ENCODE assay signal across 14 mouse cellular contexts in the genomic region with DNA sequence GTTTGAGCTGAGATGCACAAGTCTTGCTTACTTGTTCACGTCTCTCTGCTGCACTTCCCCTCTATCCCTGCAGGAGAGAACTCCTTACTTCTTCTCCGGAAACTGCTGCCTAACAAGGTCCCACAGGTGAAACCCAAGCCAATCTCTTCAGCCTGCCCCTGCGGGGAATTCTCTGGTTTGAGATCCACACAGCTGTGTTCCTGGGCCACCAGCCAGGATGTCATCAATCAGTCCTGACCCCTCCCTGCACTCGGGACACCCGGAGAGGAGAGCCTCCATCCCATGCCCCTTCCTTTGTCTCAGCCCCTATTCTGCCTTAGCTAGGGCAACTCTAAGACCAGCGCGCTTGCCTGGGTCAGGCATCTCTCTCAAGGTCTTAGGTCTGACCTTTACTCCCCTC. TPM values are rescaled to one million over a fixed set of nuclear protein-coding genes. Genes with fewer than 3 reads are reported as not detected.
DNase-seq lines count a peak whose midpoint lies in the region; ATAC-seq and TF ChIP-seq lines count a peak whose summit lies in the region.
"Had no signal": no experiment of that assay in that cellular context is flagged by ENCODE, and none has a peak within 500 bp of the region (broad histone marks: within the 10 kb centered on the region; RNA-seq: fewer than 3 reads in every experiment).

No protein-coding gene starts in this region.

- H3K9me3 ChIP-seq in kidney, embryonic 15.5 days (replicated peaks), result no peaks in the 10 kb centered on the region
- H3K9me3 ChIP-seq in limb, embryonic 14.5 days (ENCODE audit: control insufficient read depth, low read length), result no peaks in the 10 kb centered on the region
- H3K9me3 ChIP-seq: forebrain, embryonic 12.5 days had no signal

- no peaks in the 10 kb centered on the region for H3K36me3 ChIP-seq in kidney, embryonic 15.5 days
- H3K36me3 ChIP-seq in limb, embryonic 14.5 days (ENCODE audit: control insufficient read depth, insufficient read depth, low read length), result no peaks in the 10 kb centered on the region
- H3K36me3 ChIP-seq: forebrain, embryonic 12.5 days had no signal

- H3K4me1 ChIP-seq in kidney, embryonic 15.5 days, result peaks cover 12% of the 10 kb centered on the region
- H3K4me1 ChIP-seq in limb, embryonic 14.5 days (ENCODE audit: control insufficient read depth, insufficient read depth, low read length), result no peaks in the 10 kb centered on the region
- H3K4me1 ChIP-seq: forebrain, embryonic 12.5 days had no signal

- H3K4me3 ChIP-seq in kidney, embryonic 15.5 days (replicated peaks), result no peak overlapping the region
- no peak overlapping the region for H3K4me3 ChIP-seq in limb, embryonic 14.5 days (replicated peaks; ENCODE audit: low read length)
- H3K4me3 ChIP-seq: forebrain, embryonic 12.5 days had no signal

- H3K27ac ChIP-seq in kidney, embryonic 15.5 days, result no peak overlapping the region
- no peak overlapping the region for H3K27ac ChIP-seq in limb, embryonic 14.5 days (replicated peaks; ENCODE audit: low read depth, low read length)
- H3K27ac ChIP-seq: forebrain, embryonic 12.5 days had no signal

- no peak for TF ChIP-seq POLR2A in limb, embryonic 14.5 days (IDR thresholded peaks at IDR 0.05; ENCODE audit: borderline replicate concordance, extremely low read depth, insufficient read depth, insufficient read length)

- no peak for DNase-seq in kidney, adult 11 months
- DNase-seq in NIH3T3 (ENCODE audit: low read depth), result peak; percentile 15
- peak; percentile 46 for DNase-seq in embryo, embryonic 10 days (ENCODE audit: low spot score)
- peak; percentile 33 for DNase-seq in limb, embryonic 14.5 days (ENCODE audit: low spot score)
- no peak for DNase-seq in heart, adult 18-20 months
- DNase-seq in frontal cortex, postnatal 36 days (ENCODE audit: low spot score in 2 of 2), result no peak
- DNase-seq: cerebellum, adult 11 months; liver; lung, postnatal 4 days; retina, postnatal 1 day; thymus, postnatal 25 days had no signal

- peak overlapping the region; percentile 23; the same call in 1 of the 2 replicates for H3K4me2 ChIP-seq in kidney, embryonic 15.5 days
- H3K4me2 ChIP-seq in limb, embryonic 14.5 days (replicated peaks; ENCODE audit: low read depth, low read length, severe bottlenecking), result no peak overlapping the region
- H3K4me2 ChIP-seq: forebrain, embryonic 12.5 days had no signal

- no peaks in the 10 kb centered on the region; the same call in 1 of the 2 replicates for H3K27me3 ChIP-seq in kidney, embryonic 15.5 days
- no peaks in the 10 kb centered on the region for H3K27me3 ChIP-seq in limb, embryonic 14.5 days (ENCODE audit: control insufficient read depth, insufficient read depth, low read length)

- ATAC-seq in kidney, embryonic 15.5 days (replicated peaks; ENCODE audit: low FRiP score), result 0 out of 2 replicates have a peak, but pooled peaks have one; percentile 13
- ATAC-seq in limb, embryonic 14.5 days (ENCODE audit: low FRiP score, low read depth), result peak; percentile 50
- ATAC-seq: activated CD4-positive, CD25-positive, alpha-beta regulatory T cell, adult 4 months had no signal

- H3K9ac ChIP-seq in kidney, embryonic 15.5 days, result no peak overlapping the region
- H3K9ac ChIP-seq in limb, embryonic 14.5 days (ENCODE audit: low read depth, low read length, severe bottlenecking), result no peak overlapping the region
- H3K9ac ChIP-seq: forebrain, embryonic 12.5 days had no signal

- 12% methylated on average over 7 of the region's 7 CpGs for WGBS in kidney, embryonic 15.5 days
- WGBS in limb, embryonic 14.5 days, result 23% methylated on average over 7 of the region's 7 CpGs

RNA-seq across cellular contexts. Expression of a gene that starts 38.1 kb away (rescaled TPM):
- 0.41 and 0.90 TPM in 2 replicates for polyA plus RNA-seq in kidney, embryonic 15.5 days (2015; fragmentation: Nextera tagmentation; extraction: Ambion mirVana)
- 0.10 and 0.31 TPM in 2 replicates for polyA plus RNA-seq in limb, embryonic 14.5 days (2012; rRNA removed)
- polyA plus RNA-seq in limb, embryonic 14.5 days (2014; fragmentation: Nextera tagmentation; extraction: Ambion mirVana), result 0.22 TPM in 1 of 2 replicates, not detected in the other
- total RNA-seq in heart, adult 18-20 months (2021), result 1 to 10 TPM in 1 of 2 experiments, under 1 TPM in 1; 0.12 to 7.2 TPM
- polyA plus RNA-seq: activated CD4-positive, CD25-positive, alpha-beta regulatory T cell, adult 4 months had no signal

Comparison
In these comparisons a context has a peak if more than half of its experiments do, and no peak if none do; other contexts are left out.
1. DNase-seq: peak in NIH3T3 (single experiment), embryo, embryonic 10 days (single experiment) and limb, embryonic 14.5 days (single experiment); none in kidney, adult 11 months (single experiment), heart, adult 18-20 months (0 of 2) and frontal cortex, postnatal 36 days (0 of 2).